Mouse (Mus musculus): ENCODE measurements around the gene Lamb1.

GRCm38 (mm10) chr12:31228878-31229277 lies 36.2 kb upstream of the Lamb1 start:
- TF ChIP-seq CTCF (conservative IDR thresholded peaks at IDR 0.05; ENCODE audit: low read length) (no peak), NANOG (IDR thresholded peaks at IDR 0.05; ENCODE audit: borderline replicate concordance, low read length) (no peak)

All from E14TG2a.4 (cell line).